ENCODE assay signal across 14 mouse cellular contexts in the genomic region with DNA sequence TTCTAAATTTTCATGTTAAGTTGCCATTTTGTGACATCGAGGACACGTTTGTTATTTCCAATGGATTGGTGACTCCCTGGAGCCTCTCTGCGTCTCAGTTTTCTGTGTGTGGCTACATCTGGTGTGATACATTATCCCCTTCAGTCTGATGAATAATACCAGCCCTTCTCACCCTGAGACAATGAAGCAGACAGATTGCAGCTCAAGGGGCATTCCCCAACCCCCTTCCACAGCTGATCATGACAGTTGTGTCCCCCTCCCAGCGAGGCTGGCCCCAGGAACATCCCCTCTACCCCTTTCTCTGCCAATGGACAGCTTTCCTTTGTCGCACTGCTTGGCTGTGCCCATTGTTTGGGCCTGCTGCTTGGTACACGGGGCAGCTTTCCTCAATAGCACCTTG. TPM values are rescaled to one million over a fixed set of nuclear protein-coding genes. Genes with fewer than 3 reads are reported as not detected.
A peak's percentile ranks its signal among the peaks of the same experiment; 100 is the strongest.
DNase-seq lines count a peak whose midpoint lies in the region; ATAC-seq and TF ChIP-seq lines count a peak whose summit lies in the region.
"Had no signal": no experiment of that assay in that cellular context is flagged by ENCODE, and none has a peak within 500 bp of the region (broad histone marks: within the 10 kb centered on the region; RNA-seq: fewer than 3 reads in every experiment).

No protein-coding gene starts in this region.

- peak overlapping the region; percentile 40 for H3K4me2 ChIP-seq in midbrain, embryonic 13.5 days (replicated peaks)
- H3K4me2 ChIP-seq: heart, embryonic 15.5 days had no signal

- peak; percentile 71 for DNase-seq in embryo, embryonic 11 days
- peak; percentile 76 for DNase-seq in hindbrain, embryonic 10.5 days (ENCODE audit: low spot score)
- no peak for DNase-seq in ovary, postnatal 10 days (ENCODE audit: low spot score)
- DNase-seq in layer of hippocampus, adult 2 months (ENCODE audit: low spot score in 2 of 2) = no peak
- DNase-seq in spleen, postnatal 36 days (ENCODE audit: low spot score in 2 of 2) = no peak
- no peak for DNase-seq in adrenal gland, adult 18-20 months (ENCODE audit: low spot score in 2 of 2)
- DNase-seq: cerebellum, adult 11 months; lung, adult 18-20 months; thymus, postnatal 36 days had no signal

- peak overlapping the region; percentile 78 for H3K4me3 ChIP-seq in E14TG2a.4 (replicated peaks; ENCODE audit: low read length)
- H3K4me3 ChIP-seq in hindbrain, embryonic 10.5 days = peak overlapping the region; percentile 37
- no peak overlapping the region for H3K4me3 ChIP-seq in midbrain, embryonic 13.5 days (replicated peaks)
- H3K4me3 ChIP-seq in layer of hippocampus, adult 2 months = no peak overlapping the region
- H3K4me3 ChIP-seq: heart, embryonic 15.5 days; left cerebral cortex, adult 2 months had no signal

- H3K9me3 ChIP-seq in E14TG2a.4 (ENCODE audit: low read length) = no peaks in the 10 kb centered on the region
- H3K9me3 ChIP-seq in hindbrain, embryonic 10.5 days = no peaks in the 10 kb centered on the region
- no peaks in the 10 kb centered on the region for H3K9me3 ChIP-seq in midbrain, embryonic 13.5 days
- H3K9me3 ChIP-seq: heart, embryonic 15.5 days had no signal

- peak; percentile 85 for ATAC-seq in midbrain, embryonic 13.5 days

- TF ChIP-seq CTCF in E14TG2a.4 (conservative IDR thresholded peaks at IDR 0.05; ENCODE audit: low read length) = no peak
- no peak for TF ChIP-seq CTCF in layer of hippocampus, adult 2 months (conservative IDR thresholded peaks at IDR 0.05)

- H3K27ac ChIP-seq in hindbrain, embryonic 10.5 days = peak overlapping the region; percentile 97
- H3K27ac ChIP-seq in midbrain, embryonic 13.5 days = peak overlapping the region; percentile 94
- H3K27ac ChIP-seq in layer of hippocampus, adult 2 months = no peak overlapping the region
- H3K27ac ChIP-seq: heart, embryonic 15.5 days; left cerebral cortex, adult 2 months had no signal

- H3K4me1 ChIP-seq in E14TG2a.4 (replicated peaks; ENCODE audit: low read depth, low read length) = peaks cover 82% of the 10 kb centered on the region
- H3K4me1 ChIP-seq in hindbrain, embryonic 10.5 days (replicated peaks) = peaks cover 76% of the 10 kb centered on the region
- H3K4me1 ChIP-seq in midbrain, embryonic 13.5 days (replicated peaks) = peaks cover 69% of the 10 kb centered on the region

- 13% methylated on average over 6 of the region's 6 CpGs for WGBS in hindbrain, embryonic 10.5 days
- WGBS in midbrain, embryonic 13.5 days = 4% methylated on average over 6 of the region's 6 CpGs

- H3K36me3 ChIP-seq in E14TG2a.4 (ENCODE audit: insufficient read depth, low read length) = peaks cover 32% of the 10 kb centered on the region
- peaks cover 25% of the 10 kb centered on the region for H3K36me3 ChIP-seq in hindbrain, embryonic 10.5 days
- H3K36me3 ChIP-seq in midbrain, embryonic 13.5 days = peaks cover 23% of the 10 kb centered on the region

- H3K9ac ChIP-seq in midbrain, embryonic 13.5 days (replicated peaks) = peak overlapping the region; percentile 39; the same call in 1 of the 2 replicates
- H3K9ac ChIP-seq: heart, embryonic 15.5 days had no signal

- H3K27me3 ChIP-seq in E14TG2a.4 (ENCODE audit: insufficient read depth, low read length) = no peaks in the 10 kb centered on the region
- H3K27me3 ChIP-seq in hindbrain, embryonic 10.5 days (ENCODE audit: insufficient read depth, poor library complexity, severe bottlenecking) = no peaks in the 10 kb centered on the region
- H3K27me3 ChIP-seq in midbrain, embryonic 13.5 days = no peaks in the 10 kb centered on the region
- H3K27me3 ChIP-seq: CH12.LX; heart, embryonic 15.5 days had no signal

RNA-seq across cellular contexts. Expression of a gene that starts 11.5 kb away (rescaled TPM):
- polyA plus RNA-seq in hindbrain, embryonic 10.5 days (2016; fragmentation: Nextera tagmentation; extraction: Ambion mirVana) = 86.4 and 93.6 TPM in 2 replicates
- polyA plus RNA-seq in midbrain, embryonic 13.5 days (2015; fragmentation: Nextera tagmentation; extraction: Ambion mirVana) = 73.8 and 76.2 TPM in 2 replicates
- 10 to 100 TPM; 13.3 TPM for total RNA-seq in layer of hippocampus, adult 2 months (2021)
- 10 to 100 TPM; 12.7 to 15.6 TPM for total RNA-seq in adrenal gland, adult 18-20 months (2021)

Comparison
In these comparisons a context has a peak if more than half of its experiments do, and no peak if none do; other contexts are left out.
1. H3K4me3 ChIP-seq: peak in E14TG2a.4 (single experiment) and hindbrain, embryonic 10.5 days (single experiment); none in midbrain, embryonic 13.5 days (single experiment) and layer of hippocampus, adult 2 months (single experiment).
2. DNase-seq: peak in embryo, embryonic 11 days (single experiment) and hindbrain, embryonic 10.5 days (single experiment); none in ovary, postnatal 10 days (single experiment), layer of hippocampus, adult 2 months (0 of 2), spleen, postnatal 36 days (0 of 2) and adrenal gland, adult 18-20 months (0 of 2).